In genomic region chr1:31113466-31113865, GRCm38 (mm10) we compare ENCODE assay signal across 16 mouse cellular contexts.
"Had no signal": no experiment of that assay in that cellular context is flagged by ENCODE, and none has a peak within 500 bp of the region (broad histone marks: within the 10 kb centered on the region; RNA-seq: fewer than 3 reads in every experiment).

No protein-coding gene starts in this region.

- H3K36me3 ChIP-seq: kidney, embryonic 15.5 days; liver, embryonic 12.5 days; liver, embryonic 15.5 days; lung, embryonic 15.5 days; midbrain, embryonic 10.5 days; midbrain, embryonic 13.5 days had no signal

- H3K4me3 ChIP-seq: kidney, embryonic 15.5 days; left cerebral cortex, adult 2 months; liver, embryonic 12.5 days; liver, embryonic 15.5 days; lung, embryonic 15.5 days; megakaryocyte, embryonic 14.5 days; midbrain, embryonic 10.5 days; midbrain, embryonic 13.5 days had no signal

- H3K4me2 ChIP-seq: kidney, embryonic 15.5 days; liver, embryonic 12.5 days; liver, embryonic 15.5 days; lung, embryonic 15.5 days; midbrain, embryonic 13.5 days had no signal

- H3K27me3 ChIP-seq: kidney, embryonic 15.5 days; liver, embryonic 12.5 days; liver, embryonic 15.5 days; lung, embryonic 15.5 days; megakaryocyte, embryonic 14.5 days; midbrain, embryonic 13.5 days had no signal

- H3K9me3 ChIP-seq: kidney, embryonic 15.5 days; liver, embryonic 12.5 days; liver, embryonic 15.5 days; lung, embryonic 15.5 days; midbrain, embryonic 10.5 days; midbrain, embryonic 13.5 days had no signal

- H3K27ac ChIP-seq: kidney, embryonic 15.5 days; left cerebral cortex, adult 2 months; liver, embryonic 12.5 days; liver, embryonic 15.5 days; lung, embryonic 15.5 days; midbrain, embryonic 10.5 days; midbrain, embryonic 13.5 days had no signal

- H3K4me1 ChIP-seq: kidney, embryonic 15.5 days; liver, embryonic 12.5 days; liver, embryonic 15.5 days; lung, embryonic 15.5 days; megakaryocyte, embryonic 14.5 days; midbrain, embryonic 10.5 days; midbrain, embryonic 13.5 days had no signal

- H3K9ac ChIP-seq: kidney, embryonic 15.5 days; liver, embryonic 12.5 days; liver, embryonic 15.5 days; lung, embryonic 15.5 days; midbrain, embryonic 13.5 days had no signal

- DNase-seq: layer of hippocampus, postnatal 36 days; lung, adult 18-20 months; lung, postnatal 10 days; lung, postnatal 36 days; thymus, adult 2 months; thymus, postnatal 14 days; thymus, postnatal 4 days had no signal

- ATAC-seq: liver, embryonic 12.5 days; midbrain, embryonic 13.5 days; midbrain, embryonic 16.5 days had no signal
